Mouse (Mus musculus) CH12.LX (cell line): Measurements from ENCODE around the gene Srarp.

ENCODE experiments used
- CTCF ChIP-seq, 2 experiments: IDR thresholded peaks in 1 of 2; conservative IDR thresholded peaks in 1 of 2; 2 replicates each; pipeline ENCODE4 v1.5.1; 2011 to 2012; ENCODE audit warnings: low read depth in 2 of 2, low read length in 2 of 2, improper control_type of control experiment in 1 of 2, inconsistent platforms in 1 of 2, mild to moderate bottlenecking in 1 of 2, moderate library complexity in 1 of 2
- MAZ ChIP-seq: IDR thresholded peaks from 2 replicates; pipeline ENCODE4 v1.6.1; 2012; ENCODE audit warnings: low read depth, mild to moderate bottlenecking, inconsistent platforms, low read length, improper control_type of control experiment, moderate library complexity
- PAX5 ChIP-seq: IDR thresholded peaks from 2 replicates; pipeline ENCODE4 v1.6.1; 2012; ENCODE audit warnings: low read length, inconsistent platforms, mixed read lengths
- ZMIZ1 ChIP-seq: IDR thresholded peaks from 2 replicates; pipeline ENCODE4 v1.6.1; 2012; ENCODE audit warnings: low read depth, mild to moderate bottlenecking, inconsistent platforms, low read length, improper control_type of control experiment
- ZNF384 ChIP-seq: IDR thresholded peaks from 2 replicates; pipeline ENCODE4 v1.6.1; 2012; ENCODE audit warnings: low read depth, low read length, improper control_type of control experiment, inconsistent platforms

- TF ChIP-seq CTCF (conservative IDR thresholded peaks at IDR 0.05 in 1 of 2, IDR thresholded peaks at IDR 0.05 in 1 of 2; ENCODE audit: low read depth in 2 of 2, low read length in 2 of 2) (no peak), MAZ (no peak), PAX5 (no peak), ZNF384 (no peak), ZMIZ1 (no peak)
These were observed 22.3 kb upstream of the Srarp start for GRCm38 (mm10) chr4:141458236-141458635.
